Mouse (Mus musculus) T-helper 2 cell (primary cell): ENCODE results near the gene Mast1.

Source experiments
- in situ Hi-C: fragments of 300-600 bp; cut with MboI, MseI; formaldehyde crosslinking; loops from one replicate; pipeline ENCODE4 v1.15.1; 2025; ENCODE audit warnings: high pct_unique_total_duplicates

The Mast1 gene

GRCm38 (mm10) chr8:84936962-84937546, at the start of gene Mast1:
Gene Mast1, minus strand, starts transcription at chr8:84937359.
- in situ Hi-C loops, result no loop called here

GRCm38 (mm10) chr8:84986379-84986945, 49.3 kb upstream of the Mast1 start:
- in situ Hi-C loops, result loop anchor here (10.0 kb wide), 1 partner anchor 322 kb away; the partner anchor contains the start of gene Ier2

- in situ Hi-C loops, result loop anchor here (10.0 kb wide), 1 partner anchor 321 kb away; the partner anchor contains the start of gene Ier2
Measured at GRCm38 (mm10) chr8:84985684-84986378, 48.7 kb upstream of the Mast1 start.

- in situ Hi-C loops, result loop anchor here (10.0 kb wide), 1 partner anchor 320 kb away; the partner anchor contains the start of gene Ier2
Measured at GRCm38 (mm10) chr8:84985049-84985683, 48.0 kb upstream of the Mast1 start.

- in situ Hi-C loops, result loop anchor here (10.0 kb wide), 1 partner anchor 320 kb away; the partner anchor contains the start of gene Ier2
Measured at GRCm38 (mm10) chr8:84984294-84985048, 47.3 kb upstream of the Mast1 start.

GRCm38 (mm10) chr8:84982499-84983011, 45.4 kb upstream of the Mast1 start:
- in situ Hi-C loops, result loop anchor here (10.0 kb wide), 1 partner anchor 318 kb away; the partner anchor contains the start of gene Ier2

- in situ Hi-C loops, result loop anchor here (10.0 kb wide), 1 partner anchor 317 kb away; the partner anchor contains the start of gene Ier2
Measured at GRCm38 (mm10) chr8:84981644-84982498, 44.7 kb upstream of the Mast1 start.

GRCm38 (mm10) chr8:84980622-84981358, 43.6 kb upstream of the Mast1 start:
- in situ Hi-C loops, result loop anchor here (10.0 kb wide), 1 partner anchor 316 kb away; the partner anchor contains the start of gene Ier2

- in situ Hi-C loops, result loop anchor here (10.0 kb wide), 1 partner anchor 315 kb away; the partner anchor contains the start of gene Ier2
Measured at GRCm38 (mm10) chr8:84979599-84980421, 42.7 kb upstream of the Mast1 start.

- in situ Hi-C loops, result no loop called here
Measured at GRCm38 (mm10) chr8:84978248-84978940, 41.2 kb upstream of the Mast1 start, which contains the start of gene Junb. Gene Junb, minus strand, starts transcription at chr8:84978718.

GRCm38 (mm10) chr8:84977435-84978247, 40.5 kb upstream of the Mast1 start:
- in situ Hi-C loops, result no loop called here

GRCm38 (mm10) chr8:84976763-84977434, 39.7 kb upstream of the Mast1 start:
- in situ Hi-C loops, result no loop called here

- in situ Hi-C loops, result no loop called here
Measured at GRCm38 (mm10) chr8:84976031-84976762, 39.0 kb upstream of the Mast1 start.

GRCm38 (mm10) chr8:84975434-84975833, 38.3 kb upstream of the Mast1 start:
- in situ Hi-C loops, result no loop called here

GRCm38 (mm10) chr8:84974543-84975142, 37.5 kb upstream of the Mast1 start:
- in situ Hi-C loops, result no loop called here
